Mouse (Mus musculus): Measurements from ENCODE around the gene Bcar3. TPM values are rescaled to one million over a fixed set of nuclear protein-coding genes. Genes with fewer than 3 reads are reported as not detected.

The Bcar3 gene
- total RNA-seq, 2 experiments from 2014 or later, result 14.7 to 15.4 TPM

DNA sequence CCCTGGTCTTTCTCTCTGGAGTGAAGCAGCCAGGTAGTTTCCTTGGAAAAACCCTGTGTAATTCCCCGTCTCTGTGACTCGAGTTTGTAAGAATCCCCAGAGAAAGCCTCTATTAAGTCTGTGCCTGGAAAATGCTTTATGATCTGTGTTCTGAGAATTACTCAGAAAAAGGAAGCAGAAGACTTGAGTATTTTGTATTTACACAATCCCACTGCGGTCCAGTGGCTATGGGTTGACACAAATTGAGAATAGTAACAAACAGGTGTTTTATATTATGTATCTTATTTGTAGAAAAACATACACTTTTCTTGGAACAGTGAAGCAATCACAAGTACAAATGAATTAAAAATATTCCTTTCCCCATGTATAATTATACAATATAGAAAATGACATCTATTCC, 272.2 kb downstream of the Bcar3 start:
- TF ChIP-seq CTCF (IDR thresholded peaks at IDR 0.05), result no peak
- no peak overlapping the region for H3K4me3 ChIP-seq
- H3K27ac ChIP-seq, result no peak overlapping the region
- DNase-seq (ENCODE audit: extremely low spot score in 1 of 2, low spot score in 2 of 2), result no peak
- intact Hi-C loops (cut with DNase I), result loop anchor here (5.0 kb wide), 1 partner anchor 51 kb away; the partner anchor contains the start of gene Fnbp1l

DNA sequence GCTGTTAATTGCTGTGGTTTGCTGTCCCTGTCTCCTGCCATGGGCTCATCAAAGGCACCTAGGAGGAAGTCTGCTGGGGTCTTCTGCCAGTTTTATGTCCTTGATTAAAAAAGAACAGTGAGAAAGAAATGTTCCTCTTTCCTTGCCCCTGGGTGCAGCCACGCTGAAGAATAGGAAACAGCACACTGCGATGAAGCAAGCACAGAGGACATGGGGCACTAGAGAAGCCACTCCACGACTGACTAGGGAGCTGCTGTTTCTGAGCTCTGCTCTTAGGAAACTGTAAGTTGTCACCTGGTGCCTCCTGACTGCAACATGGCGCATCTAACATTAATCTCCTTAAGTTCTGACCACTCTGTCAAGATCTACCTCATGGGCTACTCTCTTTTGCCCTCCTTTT, 272.6 kb downstream of the Bcar3 start:
- Histone ChIP-seq H3K4me3 (no peak overlapping the region), H3K27ac (no peak overlapping the region)
- intact Hi-C loops (cut with DNase I), result loop anchor here (5.0 kb wide), 1 partner anchor 51 kb away; the partner anchor contains the start of gene Fnbp1l
- no peak for DNase-seq (ENCODE audit: extremely low spot score in 1 of 2, low spot score in 2 of 2)
- no peak for TF ChIP-seq CTCF (IDR thresholded peaks at IDR 0.05)

DNA sequence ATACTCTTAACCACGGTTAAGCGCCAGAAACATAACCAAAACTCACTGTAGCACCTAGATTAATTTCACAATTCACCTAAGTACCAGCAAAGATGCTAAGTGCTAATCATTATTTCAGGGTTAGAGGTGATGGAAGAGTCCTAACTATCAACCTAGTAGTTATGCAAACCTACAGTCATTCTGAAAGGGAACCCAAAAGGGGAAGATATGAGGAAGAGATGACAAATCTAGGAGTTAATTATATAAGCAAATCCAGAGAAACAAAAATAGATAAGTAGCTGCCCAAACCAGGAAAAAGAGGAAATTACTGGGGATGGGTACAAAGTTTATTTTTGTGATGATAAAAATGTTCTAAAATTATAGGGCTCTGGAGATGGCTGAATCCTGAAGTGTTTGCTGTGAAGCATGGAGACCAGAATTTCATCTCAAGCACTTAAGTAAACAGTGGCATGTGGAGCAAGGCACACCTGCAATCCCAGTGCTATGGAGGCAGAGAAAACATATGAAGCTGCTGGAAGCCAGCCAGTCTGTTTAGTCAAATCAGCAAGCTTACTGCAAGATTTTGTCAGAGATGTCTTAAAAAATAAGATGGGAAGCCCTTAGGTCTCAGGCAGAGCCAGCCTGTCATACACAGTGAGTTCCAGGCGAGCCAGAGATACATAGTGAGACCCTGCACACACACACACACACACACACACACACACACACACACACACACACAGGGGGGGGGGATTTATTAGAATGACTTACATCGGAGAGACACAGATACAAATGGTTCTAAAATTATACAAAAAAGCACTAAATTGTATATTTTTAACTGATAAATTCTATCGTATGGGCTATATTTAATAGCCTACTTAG, 279.7 kb downstream of the Bcar3 start:
- intact Hi-C loops (cut with DNase I), result no loop called here
- no peak overlapping the region for H3K4me3 ChIP-seq
- peak; percentile 37 to 46 for DNase-seq (ENCODE audit: extremely low spot score in 1 of 2, low spot score in 2 of 2)
- TF ChIP-seq CTCF (IDR thresholded peaks at IDR 0.05), result no peak
- H3K27ac ChIP-seq, result peak overlapping the region; percentile 9; the same call in 1 of the 2 replicates

DNA sequence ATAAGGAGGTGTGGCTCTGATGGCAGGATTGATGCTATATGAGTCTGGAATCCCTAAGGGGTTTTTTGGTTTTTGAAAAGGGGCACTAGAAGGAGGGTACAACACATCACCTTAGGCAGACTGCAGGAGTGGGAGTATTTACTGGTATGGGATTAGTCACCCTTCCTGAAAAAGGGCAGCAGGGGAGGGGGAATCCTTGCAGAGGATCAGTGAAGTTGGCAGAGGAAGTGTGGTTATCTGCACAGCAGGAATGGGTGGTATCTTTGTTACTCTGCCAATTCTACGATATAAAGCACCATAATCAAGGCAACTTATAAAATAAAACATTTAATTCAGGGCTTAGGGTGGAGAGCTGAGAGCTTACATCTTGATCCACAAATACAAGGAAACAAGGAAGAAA, 281.0 kb downstream of the Bcar3 start:
- Histone ChIP-seq H3K27ac (peak overlapping the region; percentile 7; the same call in 1 of the 2 replicates), H3K4me3 (no peak overlapping the region)
- no peak for DNase-seq (ENCODE audit: extremely low spot score in 1 of 2, low spot score in 2 of 2)
- no peak for TF ChIP-seq CTCF (IDR thresholded peaks at IDR 0.05)
- intact Hi-C loops (cut with DNase I), result no loop called here

DNA sequence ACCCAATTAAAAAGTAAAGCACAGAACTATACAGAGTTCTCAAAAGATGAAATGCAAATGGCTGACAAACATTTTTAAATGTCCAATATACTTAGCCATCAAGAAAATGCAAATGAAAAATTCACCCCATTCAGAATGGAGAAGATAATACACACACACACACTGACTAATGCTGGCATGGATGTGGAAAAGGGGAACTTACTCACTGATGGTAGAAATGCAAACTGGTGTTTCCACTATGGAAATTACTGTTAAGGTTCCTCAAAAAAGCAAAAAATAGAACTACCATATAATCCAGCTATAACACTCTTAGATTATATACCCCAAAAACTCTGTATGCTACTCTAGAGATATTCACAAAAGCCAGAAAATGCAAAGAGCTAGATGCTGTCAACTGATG, 283.4 kb downstream of the Bcar3 start:
- TF ChIP-seq CTCF (IDR thresholded peaks at IDR 0.05), result no peak
- intact Hi-C loops (cut with DNase I), result no loop called here
- no peak overlapping the region for H3K4me3 ChIP-seq
- DNase-seq (ENCODE audit: extremely low spot score in 1 of 2, low spot score in 2 of 2), result no peak
- no peak overlapping the region for H3K27ac ChIP-seq

Small RNAs within 50 kb of the gene (microRNA-seq; reads per million reads assigned to microRNA genes)
- gene Mir760 (1,793 to 2,039 reads per million in 2 experiments), gene Mir7657 (0 reads per million in 2 experiments)

Other genes starting within 250 kb of the Bcar3 start
- 1 to 10 TPM; 2.0 to 2.1 TPM for gene Abca4, start 249.7 kb upstream of the Bcar3 start, total RNA-seq (2021)
- gene Gclm, start 48.6 kb upstream of the Bcar3 start, total RNA-seq (2021), result 10 to 100 TPM; 60.5 to 67.3 TPM
- 10 to 100 TPM; 29.5 to 33.4 TPM for gene Dnttip2, start 19.7 kb upstream of the Bcar3 start, total RNA-seq (2021)